Mouse (Mus musculus) heart, adult 18-20 months (tissue): Measurements from ENCODE around the gene Prlh. TPM values are rescaled to one million over a fixed set of nuclear protein-coding genes. Genes with fewer than 3 reads are reported as not detected.

Experiments
- DNase-seq, 2 experiments: peaks; one replicate each; pipeline ENCODE4 v3.0.0; 2021 to 2022; ENCODE audit warnings: mixed read lengths in 1 of 2
- total RNA-seq, 2 experiments: library from RNA; stranded (reverse); gene quantifications; 2 replicates each; pipeline ENCODE4 v1.2.3; 2021

Prlh gene
- total RNA-seq, 2 experiments from 2014 or later, result not detected

DNA sequence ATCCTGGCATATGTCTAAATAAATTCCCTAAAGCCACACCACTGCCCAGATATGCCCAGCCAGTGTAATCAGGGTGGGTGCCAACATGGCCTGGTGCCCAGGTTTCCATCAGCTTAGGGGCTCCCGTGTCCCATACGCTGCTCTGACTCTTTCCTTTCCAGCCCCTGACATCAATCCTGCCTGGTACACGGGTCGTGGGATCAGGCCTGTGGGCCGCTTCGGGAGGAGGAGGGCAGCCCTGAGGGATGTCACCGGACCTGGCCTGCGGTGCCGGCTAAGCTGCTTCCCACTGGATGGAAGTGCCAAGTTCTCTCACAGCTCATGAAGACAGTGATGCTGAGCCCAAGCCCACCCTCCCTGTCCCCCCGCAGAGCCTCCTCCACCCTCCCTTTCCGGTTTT lies 780 bp downstream of the Prlh start:
- no peak for DNase-seq

DNA sequence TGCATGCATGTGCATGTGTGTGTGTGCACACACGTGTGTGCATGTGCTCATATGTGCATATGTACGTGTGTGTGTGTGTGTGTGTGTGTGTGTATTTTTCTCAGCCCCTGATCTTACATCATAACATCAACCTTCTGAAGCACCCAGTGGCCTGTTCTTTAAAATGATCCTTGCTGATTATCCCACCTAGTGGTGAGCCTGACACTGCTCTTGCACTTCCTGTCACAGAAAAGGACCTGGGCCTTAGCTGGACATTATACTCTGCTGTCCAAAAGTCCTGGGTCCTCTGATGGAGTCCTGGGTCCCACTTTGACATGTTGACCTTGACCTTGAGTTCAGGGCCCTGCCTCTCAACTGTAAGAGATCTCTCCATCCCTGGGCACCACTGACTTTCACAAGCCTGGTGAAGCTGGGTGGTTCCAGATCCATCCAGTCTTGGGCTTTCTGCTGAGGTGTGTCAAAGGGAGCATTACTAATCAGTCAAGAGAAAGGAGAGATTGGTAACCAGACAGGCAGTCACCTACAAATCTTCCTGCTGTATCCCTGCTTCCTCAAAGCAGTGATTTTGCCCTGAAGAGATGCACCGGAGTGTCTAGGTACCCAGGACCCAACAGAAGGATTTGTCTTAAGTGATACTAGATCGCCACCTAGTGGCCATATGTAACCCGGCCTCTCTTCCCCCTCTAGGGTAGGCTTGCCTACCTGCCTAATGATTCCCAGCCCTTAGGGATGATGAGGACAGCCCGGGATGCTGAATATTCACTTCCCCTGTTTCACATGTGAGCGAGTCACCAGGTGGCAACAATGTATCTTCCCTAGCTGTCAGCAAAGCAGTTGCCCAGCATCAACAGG lies 3.6 kb downstream of the Prlh start:
- peak; percentile 60 to 77 for DNase-seq

DNA sequence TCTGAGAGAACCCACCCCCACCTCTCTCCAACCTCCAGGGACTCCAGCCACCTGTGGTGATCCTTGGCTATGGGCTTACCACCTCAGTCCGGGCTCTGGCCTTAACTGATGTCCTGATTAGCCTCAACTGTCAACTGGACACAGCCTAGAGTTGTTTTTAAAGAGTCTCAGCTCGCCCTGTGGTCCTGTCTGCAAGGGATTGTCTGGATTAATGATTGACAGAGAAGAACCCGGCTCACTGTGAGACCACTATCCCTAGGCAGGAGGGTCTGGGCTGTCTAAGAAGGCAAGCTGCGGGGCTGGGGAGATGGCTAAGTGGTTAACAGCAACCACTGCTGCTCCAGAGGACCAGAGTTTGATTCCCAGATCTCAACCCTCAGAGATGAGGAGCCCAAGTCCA lies 9.6 kb downstream of the Prlh start:
- no peak for DNase-seq

DNA sequence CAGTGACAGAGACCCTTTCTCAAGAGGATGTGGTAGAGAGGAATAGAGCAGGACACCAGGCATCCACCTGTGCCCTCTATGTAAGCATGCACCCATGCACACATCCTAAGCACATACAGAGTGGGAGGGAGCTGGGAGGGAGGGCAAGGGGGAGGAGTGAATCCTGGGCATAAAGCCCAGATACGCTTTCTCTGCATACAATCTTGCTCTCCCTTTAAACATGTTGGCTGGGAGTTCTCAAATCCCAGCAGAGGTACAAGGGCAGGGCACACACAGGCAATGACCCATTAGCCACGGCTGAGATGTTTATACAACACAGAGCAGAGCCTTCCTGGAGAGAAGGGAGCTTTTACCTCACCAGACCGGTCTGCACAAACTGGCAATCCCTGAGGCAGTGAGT lies 10.1 kb downstream of the Prlh start:
- no peak for DNase-seq

DNA sequence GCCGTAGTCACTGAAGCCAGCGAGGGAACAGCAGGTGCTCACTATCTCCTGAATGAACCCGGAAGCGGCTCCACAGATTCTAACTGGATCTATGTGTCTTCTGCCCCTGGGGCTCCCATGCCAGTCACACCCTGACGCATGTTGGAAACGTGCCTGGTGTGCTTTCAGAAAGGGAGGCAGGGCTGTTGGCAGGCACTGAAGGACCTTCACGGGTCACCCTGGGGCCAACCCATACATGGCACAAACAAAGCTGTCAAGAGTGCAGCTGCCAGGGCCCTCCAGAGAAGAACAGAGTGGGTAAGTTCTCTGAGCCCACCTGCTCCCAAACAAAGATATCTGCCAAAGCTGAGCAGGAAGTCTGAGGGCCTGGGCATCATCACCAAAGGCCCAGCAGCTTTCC lies 14.7 kb downstream of the Prlh start:
- peak; percentile 76 to 83 for DNase-seq

DNA sequence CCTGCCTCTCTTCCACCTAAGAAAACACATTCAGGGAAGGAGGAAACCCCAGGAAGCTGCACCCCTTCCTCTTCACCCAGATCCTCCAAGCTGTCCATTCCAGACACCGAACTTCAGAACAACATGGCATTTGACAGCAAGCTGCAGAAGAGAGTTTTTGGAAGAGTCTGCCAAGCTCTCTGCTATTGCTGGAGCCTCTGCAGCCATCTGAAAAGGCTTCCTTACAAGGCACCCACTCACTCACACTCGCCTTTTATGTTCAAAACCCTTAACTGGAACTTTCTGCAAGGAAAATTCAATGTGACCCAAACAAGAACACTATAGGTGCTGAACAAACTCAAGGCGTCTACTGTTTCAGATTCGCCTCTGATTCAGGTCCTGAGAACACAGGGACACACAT lies 15.7 kb downstream of the Prlh start:
- no peak for DNase-seq

DNA sequence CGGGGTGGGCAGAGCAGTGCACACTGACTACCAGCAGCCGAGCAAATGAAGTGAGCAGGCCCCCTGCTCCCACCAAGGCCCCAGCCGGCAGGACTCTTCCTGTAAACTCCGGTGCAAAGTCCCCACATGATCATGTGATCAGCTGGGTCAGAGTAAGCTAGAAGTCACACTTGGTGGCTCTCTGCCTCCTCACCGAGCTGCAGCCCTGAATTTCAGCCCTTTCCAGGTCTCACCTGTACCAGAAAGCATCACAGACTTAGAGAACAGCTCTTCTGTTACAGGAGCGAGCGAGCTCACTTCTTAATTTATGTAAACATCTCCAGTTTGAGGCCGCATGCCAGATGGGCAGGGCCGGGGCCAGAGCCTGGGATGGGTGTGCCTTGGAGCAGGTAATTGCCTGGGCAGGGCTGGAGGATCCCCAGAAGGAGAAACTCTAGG lies 16.5 kb downstream of the Prlh start, which contains the start of gene Rab17:
Rab17 (minus strand) TSS at position 315 of the 438 bp plus-strand sequence.
- no peak for DNase-seq

DNA sequence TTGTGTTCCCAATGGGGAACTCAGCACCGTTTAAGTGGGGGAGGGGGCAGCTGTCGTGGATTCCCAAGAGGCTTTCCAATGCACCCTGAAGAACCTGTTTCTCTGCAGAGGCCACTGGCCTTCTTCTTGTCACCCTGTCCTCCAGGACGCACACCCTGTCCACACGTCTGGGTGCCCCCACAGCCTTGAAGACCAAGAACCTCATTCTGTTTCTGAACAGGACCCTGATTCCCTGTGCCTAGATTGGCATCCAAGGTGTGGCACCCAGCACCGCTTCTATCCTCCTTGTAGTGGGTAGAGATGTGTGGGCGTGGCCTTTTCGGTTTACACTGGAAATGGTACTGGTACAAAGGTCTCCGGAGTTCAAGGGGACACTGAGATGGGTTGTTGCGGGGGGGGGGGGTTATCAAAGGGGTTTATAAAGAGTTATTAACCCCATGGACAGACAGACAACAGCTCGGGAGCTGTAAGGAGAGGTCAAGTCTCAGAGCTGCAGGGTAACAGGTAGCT lies 17.0 kb downstream of the Prlh start:
- DNase-seq, result no peak

DNA sequence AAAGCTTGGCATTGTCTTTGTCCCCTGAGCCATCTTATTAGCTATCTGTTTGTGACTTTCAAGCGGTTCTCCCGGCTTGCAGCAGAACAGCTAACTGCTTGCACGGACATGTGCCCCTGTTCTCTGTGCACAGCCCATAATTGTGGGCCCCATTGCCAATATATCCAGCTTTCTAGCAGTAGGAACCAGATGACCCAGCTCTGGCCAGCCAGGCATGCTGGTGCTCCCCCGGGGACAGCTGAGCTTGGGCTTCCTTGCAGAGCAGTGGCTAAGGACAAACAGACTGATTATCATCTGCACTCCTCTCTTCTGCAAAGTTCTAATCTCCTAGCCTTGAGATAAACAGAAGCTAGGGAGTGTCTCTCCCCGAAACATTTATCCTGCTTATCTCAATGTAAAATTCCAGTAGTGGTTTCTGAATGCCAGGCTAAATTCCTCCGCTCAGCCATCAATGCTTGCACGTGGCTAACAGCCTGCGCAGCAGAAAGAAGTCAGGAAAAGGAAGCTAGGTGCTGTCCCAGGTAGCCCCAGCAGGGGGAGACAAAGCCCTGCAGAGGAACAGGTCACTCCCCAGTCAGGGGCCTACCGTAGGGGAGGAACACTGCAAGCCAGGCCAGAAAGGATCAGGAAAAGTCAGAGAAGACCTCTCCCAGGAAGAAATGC lies 20.1 kb downstream of the Prlh start:
- peak; percentile 91 to 99 for DNase-seq

DNA sequence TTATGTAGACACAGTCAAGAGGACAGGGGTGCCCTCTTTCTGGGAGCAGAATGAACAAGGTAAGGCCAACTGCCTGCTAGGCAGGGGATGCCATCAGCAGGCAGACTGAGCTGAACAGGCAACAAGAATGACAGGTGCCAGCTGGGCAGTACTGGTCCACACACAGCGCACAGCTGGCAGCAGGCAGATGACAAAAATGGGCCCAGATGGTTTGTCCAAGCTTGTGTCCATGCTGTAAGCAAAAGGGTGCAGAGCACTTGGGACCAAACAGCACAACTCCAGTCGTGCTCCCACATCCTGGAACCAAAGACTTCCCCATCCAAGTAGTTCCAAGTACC lies 20.6 kb downstream of the Prlh start:
- no peak for DNase-seq

DNA sequence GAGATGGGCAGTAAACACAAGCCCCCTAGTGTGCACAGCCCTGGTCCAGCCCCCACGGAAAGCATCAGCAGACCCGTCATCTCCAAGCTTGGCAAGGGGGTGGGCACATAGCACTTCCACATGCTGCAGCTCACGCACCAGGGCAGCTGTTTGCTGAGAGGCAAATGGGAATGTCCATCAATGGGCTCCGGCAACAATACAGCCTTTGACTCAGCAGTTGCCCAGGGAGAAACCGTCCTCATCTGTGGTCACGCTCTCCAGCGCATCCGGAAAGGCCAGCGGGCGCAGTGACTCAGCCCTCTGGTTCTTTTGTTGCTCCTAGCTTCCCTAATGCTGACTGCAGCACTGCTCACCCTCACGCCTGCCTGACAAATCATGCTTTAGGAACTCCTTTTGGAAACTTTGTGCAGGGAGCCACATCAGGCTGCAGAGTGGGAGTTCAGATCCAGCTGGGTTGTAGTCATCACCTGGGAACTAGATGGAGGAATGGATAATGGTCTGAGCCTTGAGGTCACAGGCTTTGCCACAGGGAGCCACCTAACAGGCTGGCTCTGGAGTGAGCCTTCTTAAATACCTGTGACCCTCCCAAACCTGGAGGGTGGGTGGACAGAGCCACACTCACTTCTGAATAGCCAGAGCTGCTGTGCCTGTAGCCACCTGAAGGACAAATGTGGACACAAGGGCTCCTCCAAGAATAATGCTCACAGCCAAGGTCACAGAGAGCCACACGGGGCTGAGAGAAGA lies 22.2 kb downstream of the Prlh start:
- DNase-seq, result peak; percentile 48 to 80

DNA sequence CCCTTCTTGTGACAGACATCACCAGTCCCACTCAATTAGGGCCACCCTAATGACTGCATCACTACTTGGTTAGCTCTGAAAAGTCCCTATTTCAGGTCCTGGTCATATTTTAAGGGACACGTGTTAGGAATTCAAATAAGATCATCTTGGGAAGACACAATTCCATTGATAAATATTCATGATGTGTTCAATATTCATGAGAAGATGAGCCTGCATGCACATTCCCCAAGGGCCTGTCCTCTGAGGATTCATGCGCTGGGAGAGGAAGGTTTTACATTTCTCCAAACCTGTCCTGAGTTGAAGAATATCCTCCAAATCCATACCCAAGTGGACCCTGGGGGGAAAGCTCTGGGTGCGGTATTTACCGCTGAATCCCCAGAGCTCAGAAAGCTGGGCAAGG lies 23.1 kb downstream of the Prlh start:
- DNase-seq, result no peak

DNA sequence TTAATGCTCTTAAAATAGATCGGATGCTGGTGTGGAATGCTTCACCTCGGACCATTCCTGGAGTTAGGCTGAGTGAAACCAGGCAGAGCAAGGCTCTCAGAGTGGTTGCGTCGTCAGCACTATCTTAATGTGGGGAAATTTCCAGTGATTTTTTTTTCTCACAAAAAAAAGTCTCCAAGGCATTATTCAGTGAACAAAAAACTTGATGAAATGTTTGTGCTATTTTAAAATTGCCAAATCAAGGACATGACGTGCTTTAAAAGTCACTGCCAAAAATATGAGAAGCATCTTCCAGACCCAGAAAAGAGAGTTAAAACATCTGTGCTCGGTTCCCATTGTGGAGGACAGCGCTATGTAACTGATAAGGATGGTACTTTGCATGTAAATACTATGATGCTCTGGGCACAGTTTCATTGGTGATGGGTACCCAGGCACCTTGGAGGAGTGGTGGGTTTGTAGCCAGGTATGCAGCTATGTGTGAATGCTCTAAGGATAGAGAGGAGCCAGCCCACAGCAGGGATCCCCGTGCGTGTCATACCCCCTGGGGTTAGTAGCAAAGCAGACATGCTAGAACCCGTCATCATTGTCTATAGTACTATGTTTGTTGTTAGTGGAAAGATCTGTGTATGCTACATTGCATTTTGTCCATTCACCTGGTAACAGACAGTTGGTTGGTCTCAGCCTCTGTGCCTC lies 27.9 kb downstream of the Prlh start:
- peak in 1 of 2 experiments; percentile 64 for DNase-seq

DNA sequence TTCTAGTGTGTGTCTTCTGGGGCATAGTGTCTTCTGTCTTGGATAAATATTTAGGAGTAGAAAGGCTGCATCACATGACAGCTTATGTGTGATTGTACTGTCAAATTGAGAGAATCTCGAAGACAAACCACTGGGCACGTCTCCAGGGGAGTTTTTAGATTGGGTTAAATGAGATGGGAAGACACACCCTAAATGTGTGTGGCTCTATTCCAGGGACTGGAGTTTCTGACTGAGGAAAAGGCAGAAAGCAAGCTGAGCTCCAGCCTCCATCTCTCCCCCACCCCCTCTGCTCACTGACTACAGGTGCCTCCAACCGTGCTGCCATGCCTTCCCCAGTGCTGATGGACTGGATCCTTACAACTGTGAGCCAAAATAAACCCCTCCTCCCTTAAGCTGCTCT lies 28.4 kb downstream of the Prlh start:
- peak in 1 of 2 experiments; percentile 42 for DNase-seq

DNA sequence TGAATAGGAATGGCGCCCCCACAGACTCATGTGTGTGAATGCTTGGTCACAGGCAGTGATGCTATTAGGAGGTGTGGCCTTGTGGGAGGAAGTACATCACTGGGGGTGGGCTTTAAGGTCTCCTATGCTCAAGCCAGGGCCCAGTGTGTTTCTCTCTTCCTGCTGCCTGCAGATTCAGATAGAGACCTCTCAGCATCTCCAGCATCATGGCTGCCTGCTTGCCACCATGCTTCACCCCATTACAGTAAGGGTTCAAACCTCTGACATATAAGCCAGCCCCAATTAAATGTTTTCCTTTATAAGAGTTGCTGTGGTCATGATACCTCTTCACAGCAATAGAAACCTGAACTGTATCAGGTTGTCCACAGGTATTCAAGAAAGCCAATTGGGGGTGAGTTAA lies 43.0 kb downstream of the Prlh start:
- DNase-seq, result no peak

DNA sequence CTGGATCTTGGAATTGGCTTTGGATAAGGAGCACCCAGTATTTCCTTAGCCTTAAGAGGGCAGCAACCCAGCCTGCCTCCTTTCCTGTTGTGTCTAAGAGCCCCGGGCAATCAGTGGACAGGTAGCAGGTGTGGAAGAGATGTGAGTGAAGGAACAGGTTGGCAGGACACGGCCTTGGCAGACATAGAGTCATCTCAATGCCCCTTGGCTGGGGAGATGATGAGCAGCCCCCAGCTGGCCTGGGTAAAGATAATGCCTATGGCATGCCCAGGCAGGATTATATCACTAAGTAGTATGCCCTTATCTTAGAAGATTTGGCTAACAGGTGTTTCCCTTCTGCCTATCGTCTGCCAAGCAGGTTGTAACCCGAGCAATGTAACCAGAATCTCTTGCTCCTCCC lies 44.2 kb downstream of the Prlh start:
- DNase-seq, result no peak

DNA sequence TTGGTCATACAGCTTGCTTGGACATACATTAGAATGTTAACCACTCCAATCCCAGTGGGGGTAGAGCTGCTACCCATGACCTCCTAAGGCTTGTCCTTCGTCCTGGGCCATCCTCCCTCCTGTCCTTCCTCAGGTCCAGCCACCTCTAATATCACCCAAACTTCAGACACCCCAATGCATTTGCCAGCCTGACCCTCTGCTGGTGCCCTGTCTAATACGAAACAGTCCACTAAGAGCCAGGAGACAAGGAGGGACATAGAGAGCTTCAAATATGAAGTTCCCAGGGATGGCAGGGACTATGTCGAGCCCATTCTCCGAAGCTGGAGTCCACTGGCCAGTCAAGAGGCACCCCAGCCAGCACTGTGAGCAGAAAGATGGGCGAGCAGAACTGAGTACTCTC lies 44.7 kb downstream of the Prlh start:
- no peak for DNase-seq

DNA sequence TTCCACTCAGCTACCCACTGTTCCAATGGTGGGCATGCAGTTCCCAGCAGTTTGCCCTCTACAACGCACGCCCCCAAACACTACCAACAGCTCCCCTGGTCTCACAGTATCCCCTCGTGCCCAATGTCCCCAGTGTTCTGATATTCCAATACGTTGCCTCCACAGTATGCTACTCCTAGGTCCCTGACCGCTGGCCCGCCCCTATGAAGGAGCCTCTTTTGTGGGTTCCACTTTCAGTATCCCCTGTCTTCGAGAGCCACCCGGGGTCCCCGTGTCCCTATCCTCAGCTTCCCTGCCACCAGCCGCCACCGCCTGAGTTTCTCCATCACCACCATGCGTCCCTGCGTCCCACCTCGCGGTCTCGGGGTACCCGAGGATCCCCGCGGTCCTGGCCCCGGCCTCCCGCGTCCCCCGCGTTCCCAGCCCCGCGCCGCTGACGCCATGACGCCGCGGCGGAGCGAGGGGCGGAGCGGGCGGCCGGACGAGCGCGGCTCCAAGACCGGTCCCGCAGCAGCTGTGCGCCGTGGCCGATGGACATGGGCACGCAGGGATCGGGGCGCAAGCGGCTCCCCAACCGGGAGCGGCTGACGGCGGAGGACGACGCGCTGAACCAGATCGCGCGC lies 45.5 kb downstream of the Prlh start, which contains the start of gene Lrrfip1:
Lrrfip1 (plus strand) TSS at position 470 of the 623 bp plus-strand sequence.
- DNase-seq, result peak; percentile 73 to 76

DNA sequence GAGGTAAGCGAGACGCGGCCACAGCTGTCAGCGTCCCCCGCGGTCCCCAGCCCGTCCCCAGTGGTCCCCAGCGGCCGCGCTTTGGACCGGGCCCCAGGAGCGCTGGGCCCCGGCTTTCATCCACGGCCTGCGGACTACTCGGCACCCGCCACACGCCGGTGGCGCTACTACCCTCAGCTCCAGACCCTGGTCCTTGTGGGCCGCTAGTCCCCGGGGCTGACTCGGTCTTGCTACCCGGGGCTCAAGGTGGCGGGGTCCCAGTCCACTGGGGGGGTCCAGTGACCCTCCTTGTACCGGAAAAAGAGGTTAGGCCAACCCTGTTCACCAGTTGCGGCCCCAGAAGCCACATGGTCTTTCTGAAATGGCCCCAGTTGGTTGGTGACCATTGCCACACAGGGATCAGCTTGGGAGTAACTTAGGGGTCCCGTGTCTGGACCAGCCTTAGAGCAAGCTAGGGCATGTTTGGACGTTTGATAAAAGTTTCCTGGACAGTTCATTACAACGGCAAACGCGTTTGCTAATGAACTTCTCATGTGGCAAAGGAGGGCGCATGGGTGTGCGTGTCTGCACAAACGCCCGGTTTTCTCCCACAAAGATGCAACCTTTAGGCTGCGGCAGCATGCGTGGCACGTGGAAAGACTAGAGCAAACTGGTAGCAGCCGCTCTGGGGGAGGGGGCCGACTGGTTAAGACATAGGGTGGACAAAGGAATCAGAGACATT lies 46.1 kb downstream of the Prlh start:
- peak in 1 of 2 experiments; percentile 54 for DNase-seq

DNA sequence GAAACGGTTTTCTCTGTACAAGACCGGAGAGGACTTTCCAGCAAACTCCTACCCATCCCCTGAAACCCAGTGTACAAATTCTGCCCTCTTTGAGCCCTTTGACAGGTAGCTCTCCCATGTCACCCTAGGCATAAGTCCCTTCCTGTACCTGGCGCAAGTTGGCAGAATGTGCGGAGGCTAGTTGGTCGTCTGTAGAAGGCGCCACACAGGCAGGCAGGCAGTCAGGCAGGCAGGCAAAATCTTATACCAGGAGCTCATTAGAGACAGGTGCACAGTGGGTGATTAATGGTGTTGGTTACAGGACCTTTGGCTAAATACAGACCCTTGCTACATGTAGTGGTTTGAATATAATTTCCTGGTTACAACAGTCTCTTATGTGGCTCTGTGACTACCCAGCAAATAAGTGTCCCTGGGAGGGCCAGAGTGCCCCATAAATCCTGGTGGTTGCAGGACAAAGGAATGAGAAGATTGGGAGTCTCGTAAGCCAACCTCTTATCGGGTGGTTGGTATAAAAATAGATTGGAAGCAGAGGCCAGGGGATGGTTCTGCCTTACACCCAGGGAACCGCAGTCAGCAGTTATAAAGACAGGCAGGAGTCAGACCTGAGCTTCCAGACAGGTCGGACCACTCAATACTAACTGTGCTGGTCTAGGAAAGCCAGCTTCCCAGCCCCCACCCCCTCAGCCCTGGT lies 47.1 kb downstream of the Prlh start:
- DNase-seq, result peak; percentile 45 to 53
